Mouse (Mus musculus) MN1 (cell line): ENCODE measurements around the gene Insrr.
"Not testable (repeated sequence)": the region's sequence is repeated elsewhere in the genome, so short reads cannot be mapped to it uniquely, and the experiment has no call there.

Experiments used
- DNase-seq: peaks from one replicate; pipeline ENCODE4 v3.0.0-alpha.2; 2016; ENCODE audit warnings: low spot score

Insrr gene

DNA sequence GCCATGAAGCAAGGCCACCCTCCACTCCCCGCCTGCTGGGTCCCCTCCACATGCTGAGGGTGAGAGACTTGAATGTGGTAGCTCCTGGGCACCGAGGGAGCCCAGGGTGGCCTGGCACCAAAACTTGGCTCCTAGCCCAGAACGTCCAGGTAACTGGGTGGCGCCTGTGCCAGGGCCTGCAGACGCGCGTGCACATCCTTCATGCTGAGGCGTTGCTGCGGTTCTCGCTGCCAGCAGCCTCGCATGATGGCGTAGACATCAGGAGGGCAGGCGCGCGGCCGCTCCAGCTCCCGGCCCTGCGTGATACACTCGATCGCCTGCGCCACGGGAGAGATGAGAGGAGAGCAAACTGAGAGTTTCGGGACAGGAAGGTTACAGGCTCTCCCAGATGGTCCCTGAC lies 18.5 kb upstream of the Insrr start:
- DNase-seq: peak; percentile 37

DNA sequence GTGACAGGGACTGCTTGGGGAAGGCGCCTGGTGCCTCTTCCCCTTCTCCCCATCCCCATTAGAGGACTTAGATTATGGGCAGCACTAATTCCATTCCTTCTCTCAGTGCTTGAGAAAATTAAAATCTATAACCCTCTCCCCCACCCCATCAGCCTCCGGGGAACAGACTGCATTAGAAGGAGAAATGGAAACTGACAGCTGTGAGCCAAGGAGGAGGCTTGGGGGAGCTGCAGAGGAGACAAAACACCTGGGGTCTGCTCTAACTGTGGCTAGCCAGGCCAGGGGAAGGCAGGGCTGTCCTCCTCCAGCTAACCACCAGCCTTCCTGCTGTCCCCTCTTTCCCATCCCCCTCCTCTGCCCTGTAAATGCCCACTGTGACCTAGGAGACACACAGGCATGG lies 17.7 kb upstream of the Insrr start:
- no peak for DNase-seq

DNA sequence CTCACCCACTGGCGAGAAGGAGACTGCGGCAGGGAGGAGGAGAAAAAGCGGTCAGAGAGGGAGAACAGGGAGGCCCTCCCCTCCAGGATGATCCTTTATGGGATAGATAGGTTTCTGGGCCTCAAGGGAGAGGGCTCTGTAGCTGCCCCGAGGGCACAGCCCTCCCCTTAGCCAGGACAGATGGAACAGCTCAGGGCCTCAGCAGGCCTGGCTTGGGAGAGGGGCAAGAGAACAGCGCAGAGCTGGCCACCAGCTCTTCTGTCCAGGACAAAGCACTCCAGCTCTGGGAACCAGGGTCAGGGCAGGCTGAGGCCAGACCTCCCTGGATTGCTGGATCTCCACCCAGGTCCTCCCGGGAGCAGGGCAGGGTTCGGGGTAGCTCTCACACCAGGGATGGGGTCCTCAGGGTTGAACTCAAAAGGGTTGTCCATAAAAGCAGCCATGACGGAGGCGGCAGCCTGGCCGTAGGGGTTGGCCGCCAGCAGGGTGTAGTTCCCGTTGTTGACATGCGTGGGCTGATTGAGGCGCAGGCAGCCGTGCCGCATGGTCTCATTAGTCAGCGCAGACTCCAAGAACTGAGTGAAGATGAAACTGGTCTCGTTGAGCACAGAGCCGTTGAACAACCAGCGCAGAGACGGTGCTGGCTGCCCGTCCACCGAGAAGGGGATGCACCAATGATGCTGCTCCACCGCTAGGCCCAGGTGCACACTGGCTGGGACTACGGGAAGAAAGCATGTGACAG lies 13.3 kb upstream of the Insrr start:
- DNase-seq: no peak

DNA sequence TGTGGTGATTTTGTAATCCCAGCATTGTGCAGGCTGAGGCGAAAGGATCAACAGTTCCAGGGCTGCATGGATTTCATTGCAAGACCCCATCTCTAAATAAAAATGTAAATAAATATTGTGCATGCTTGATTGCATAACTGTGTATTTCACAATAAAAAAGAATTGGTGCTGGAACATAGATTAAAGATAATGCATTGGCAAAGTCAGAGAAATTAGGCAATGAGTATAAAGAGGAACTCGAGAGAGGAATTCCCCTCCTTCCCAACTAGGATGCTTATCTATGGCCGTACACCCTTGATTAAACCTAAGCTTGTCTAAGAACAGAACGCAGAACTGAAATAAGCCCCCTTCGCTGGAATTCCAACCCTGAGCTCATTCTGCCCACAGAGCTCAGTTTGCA lies 11.6 kb upstream of the Insrr start:
- DNase-seq: no peak

DNA sequence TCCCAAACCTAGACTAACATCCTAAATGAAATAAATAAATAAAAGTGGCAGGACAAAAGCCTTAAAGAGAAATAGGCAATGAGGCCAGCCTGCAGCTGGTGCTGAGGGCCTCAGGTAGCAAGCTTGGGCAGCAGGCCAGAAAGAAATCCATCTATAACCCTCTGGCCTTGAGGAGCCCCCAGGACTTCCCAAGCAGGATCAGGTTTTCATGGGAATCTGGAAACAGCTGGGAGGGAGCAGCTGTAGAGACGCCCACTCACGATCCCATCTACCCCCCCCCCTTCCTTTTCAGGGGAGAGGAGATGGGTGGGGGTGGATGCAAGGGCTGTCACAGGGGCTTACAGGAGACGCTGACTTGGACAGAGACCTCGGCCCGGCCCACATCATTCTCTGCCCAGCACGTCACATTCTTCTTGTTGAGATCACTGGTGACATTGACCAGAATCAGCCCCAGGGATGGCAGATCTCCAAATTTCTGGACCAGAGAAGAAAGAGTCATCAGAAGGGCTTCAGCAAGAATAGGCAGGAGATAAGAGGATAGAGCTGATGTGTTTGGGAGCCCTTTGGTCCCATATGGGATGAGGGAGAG lies 11.0 kb upstream of the Insrr start:
- DNase-seq: peak; percentile 92

DNA sequence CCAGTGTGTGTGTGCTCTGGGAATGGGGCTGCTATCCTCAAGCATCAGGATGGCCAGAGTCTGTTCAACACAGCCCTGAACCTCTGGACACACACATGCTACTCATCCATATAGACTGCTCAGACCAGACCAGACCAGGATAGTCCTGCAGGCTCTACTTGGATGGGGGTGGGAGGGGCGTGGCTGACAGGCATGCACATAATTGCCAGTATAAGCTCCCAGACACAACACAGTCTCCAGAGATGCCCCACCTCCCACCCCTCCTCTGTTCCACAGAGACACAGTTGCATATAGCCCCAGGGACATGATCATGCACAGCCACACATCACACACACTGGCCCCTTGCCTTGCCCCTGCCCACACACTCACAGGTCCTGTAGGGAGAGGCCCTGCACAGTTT lies 7.5 kb upstream of the Insrr start:
- peak; percentile 61 for DNase-seq

DNA sequence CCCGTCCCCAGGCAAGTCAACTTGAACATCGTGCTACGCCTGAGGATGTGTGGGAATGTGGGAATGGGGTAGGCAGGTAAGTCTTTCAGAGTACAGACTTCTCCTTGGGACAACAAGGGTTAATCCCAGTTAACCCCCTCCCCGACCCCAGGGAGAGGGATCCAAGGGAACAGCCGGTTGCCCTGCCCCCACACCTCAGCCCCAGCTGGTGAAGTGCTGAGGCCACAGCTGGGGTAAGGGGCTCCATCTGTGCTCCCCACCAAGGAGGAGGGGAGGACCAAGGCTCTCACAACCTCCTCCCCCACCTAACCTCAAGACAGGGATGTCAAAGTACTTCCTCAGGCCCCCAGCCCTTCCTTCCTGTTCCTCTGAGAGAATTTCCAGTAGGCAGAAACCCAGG lies 7.0 kb upstream of the Insrr start:
- DNase-seq: no peak

DNA sequence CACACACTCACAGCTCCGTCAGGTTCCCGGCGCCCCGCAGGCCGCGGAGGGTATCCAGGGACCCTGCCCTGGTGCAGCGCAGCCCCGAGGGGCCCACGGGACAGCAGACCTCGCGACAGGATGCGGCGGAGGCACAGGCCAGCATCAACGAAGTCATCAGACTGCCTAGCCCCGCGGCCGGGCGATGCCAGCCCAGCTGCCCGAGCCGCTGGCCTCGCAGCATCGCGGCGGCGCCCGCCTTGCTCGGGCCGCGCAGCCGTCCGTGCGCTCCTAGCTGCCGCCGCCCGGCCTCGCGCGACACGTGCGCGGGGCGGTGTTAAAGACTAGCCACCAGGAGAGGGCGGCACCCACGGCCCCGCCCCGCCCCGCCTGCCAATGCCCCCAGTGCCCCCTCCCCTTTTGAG lies 1.8 kb upstream of the Insrr start, which contains the start of gene Ntrk1:
Gene Ntrk1, minus strand, starts transcription at position 241 of the 404 bp plus-strand sequence.
- DNase-seq: peak; percentile 84

DNA sequence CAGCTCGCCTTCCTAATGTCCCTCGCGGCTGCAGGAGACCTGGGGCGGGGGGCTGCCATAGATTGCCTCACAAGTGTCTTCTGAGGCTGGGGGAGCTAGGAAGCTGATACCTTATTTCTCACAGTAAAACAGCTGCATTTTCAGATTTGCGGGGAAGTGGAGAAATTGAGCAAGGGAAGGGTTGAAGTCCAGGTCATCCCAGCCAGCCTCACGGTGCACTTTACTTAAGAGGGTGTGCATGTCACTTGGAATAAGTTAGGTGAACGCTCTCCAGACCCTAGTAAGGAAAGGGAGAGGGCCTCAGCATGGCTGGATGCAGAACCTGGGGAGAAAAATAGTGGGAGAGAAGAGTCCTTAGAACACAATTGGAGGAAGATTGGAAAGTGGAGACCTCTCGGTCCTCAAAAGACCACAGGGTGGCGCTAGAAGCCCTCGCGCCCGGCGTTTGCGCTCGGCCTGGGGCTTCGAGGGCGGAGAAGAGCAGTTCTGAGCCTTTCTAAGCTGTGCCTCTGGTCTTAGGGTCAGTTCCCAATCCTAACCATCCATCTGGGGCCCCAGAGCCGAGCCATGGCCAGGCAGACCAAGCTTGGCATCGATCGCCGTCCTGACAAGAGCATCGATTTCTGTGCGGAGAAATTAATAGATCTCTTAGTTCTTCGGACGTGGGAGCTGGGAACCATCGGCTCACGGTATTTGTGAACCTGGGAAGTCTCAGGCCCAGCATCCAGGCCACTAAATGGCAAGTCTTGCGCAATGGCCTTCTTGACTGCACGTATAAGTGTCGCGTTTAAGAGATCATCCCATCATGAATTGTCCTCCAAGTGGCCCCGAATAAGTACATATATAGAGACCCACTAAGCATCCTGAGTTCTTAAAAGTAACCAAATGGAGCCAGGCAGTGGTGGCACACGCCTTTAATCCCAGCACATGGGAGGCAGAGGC lies 1.1 kb upstream of the Insrr start:
- peak; percentile 93 for DNase-seq

DNA sequence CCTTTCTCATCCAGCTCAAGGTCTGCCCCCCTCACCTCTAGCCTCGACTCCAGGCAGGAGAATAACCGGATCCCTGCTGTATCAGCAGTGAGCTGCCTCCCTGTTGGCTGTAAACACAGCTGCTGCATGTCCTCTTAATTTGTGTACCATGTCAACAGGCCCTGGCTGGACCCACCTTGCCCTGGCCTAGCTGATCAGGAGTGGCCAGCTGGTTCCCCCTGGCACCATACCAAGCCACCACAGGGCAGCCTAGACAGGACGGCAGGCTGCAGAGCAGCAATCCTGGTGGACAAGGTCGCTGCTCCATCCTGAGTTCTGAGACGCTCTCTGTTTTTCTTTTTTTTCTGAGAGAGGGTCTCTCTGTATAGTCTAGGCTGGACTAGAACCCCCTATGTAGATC lies 4.9 kb downstream of the Insrr start:
- DNase-seq: peak; percentile 79

DNA sequence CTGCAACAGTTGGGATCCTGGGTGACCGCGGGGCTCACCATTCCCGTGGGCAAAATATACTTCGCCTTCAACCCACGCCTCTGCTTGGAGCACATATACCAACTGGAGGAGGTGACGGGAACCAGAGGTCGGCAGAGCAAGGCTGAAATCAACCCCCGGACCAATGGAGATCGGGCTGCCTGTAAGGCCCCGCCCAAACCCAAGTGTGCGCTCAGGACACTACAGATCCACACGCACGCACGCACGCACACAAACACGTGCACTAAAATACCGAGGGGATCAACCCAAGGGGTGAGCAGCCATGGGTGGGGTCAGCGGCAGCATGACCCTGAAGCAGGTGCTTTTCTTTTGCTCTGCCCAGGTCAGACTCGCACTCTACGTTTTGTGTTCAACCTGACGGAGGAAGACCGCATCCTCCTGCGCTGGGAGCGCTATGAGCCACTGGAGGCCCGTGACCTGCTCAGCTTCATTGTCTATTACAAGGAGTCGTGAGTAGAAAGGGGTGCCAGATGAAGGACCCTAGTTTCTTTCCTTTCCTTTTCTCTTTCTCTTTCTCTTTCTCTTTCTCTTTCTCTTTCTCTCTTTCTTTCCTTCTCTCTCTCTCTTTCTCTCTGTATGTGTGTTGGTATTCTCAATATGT lies 7.4 kb downstream of the Insrr start:
- DNase-seq: no peak

DNA sequence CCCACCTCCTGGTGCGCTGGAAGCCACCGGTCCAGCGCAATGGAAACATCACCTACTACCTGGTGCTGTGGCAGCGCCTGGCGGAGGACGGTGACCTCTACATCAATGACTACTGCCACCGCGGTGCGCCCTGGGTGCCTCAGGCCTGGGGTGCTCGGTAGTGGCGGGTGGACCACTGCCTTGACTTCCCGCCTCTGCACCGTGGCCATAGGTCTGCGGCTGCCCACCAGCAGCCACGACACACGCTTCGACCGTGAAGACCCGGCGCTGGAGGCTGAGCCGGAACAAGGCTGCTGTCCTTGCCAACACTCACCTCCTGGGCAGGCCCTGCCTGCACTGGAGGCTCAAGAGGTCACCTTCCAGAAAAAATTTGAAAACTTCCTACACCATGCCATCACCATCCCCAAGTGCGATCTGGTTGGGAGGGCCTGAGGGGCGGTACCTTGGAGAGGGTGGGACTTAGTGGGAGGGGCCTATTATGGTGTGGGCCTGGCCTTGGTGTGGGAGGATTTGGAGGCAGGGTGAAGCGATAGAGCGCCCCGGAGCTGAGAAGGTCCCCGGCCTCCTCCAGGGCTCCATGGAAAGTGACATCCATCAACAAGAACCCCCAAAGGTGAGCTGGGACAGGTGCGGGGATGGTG lies 12.7 kb downstream of the Insrr start:
- DNase-seq: no peak

DNA sequence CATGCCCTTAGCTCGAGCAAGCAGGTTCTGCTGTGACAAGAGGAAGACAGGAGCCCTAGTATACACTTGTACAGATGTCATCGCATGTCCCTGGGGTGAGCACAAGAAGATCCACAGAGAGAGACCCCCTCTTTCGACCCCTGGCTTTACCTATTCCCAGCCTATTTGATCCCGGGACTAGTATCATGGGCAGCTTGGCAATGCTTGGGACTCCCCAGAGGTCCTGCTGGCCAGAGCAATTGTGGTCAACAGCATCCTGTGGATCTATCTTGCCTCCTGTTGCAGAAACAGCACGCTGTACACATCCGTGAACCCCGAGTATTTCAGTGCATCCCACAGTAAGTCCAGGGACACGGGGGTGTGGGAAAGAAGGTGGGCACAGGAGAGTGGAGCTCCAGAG lies 14.5 kb downstream of the Insrr start:
- DNase-seq: no peak

DNA sequence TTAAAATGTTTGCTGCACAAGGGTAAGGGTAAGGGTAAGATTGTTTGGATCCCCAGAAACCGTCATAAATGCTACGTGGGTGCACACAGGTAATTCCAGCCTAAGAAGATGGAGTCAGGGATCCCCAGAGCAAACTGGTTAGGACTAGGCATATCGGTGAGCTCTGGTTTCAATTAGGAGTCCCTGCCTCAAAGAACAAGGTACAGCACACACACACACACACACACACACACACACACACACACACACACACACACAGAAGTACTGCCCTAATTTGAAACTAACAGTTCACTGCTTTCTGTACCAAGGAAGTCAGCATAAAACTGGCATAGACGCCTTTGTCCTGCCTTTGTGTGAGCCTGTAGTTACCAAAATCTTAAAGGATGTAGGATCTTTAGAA lies 15.7 kb downstream of the Insrr start:
- peak; percentile 40 for DNase-seq

DNA sequence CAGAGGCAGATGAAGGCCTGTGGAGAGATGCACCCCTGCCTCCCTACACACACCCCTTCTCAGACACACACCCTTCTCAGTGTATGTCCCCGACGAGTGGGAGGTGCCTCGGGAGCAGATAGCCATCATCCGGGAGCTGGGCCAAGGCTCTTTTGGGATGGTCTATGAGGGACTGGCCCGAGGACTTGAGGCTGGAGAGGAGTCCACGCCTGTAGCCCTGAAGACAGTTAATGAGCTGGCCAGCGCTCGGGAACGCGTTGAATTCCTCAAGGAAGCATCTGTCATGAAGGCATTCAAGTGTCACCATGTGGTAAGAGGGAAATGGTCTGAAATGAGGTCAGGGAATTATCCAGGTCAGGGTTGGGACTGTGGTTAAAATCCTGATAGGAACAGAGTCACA lies 16.1 kb downstream of the Insrr start:
- DNase-seq: peak; percentile 75

DNA sequence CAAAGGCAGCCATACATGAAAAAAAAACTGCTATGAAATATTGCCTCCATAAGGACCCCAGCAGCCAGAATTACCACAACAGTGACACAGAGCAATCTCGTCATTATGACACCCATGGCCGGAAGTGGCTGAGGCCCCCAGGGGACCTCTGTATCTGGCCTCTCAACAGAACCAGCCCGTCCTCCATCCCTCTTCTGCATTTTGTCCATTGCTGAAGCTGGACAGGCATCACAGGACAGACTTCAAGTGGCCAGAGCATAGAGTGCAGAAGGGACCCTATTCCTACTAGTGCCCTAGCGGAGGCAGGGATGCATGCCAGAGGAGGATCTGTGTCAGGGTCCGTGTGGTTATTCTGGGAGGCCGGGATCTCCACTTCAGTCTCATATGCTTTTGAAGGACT lies 19.4 kb downstream of the Insrr start:
- DNase-seq: peak; percentile 60

DNA sequence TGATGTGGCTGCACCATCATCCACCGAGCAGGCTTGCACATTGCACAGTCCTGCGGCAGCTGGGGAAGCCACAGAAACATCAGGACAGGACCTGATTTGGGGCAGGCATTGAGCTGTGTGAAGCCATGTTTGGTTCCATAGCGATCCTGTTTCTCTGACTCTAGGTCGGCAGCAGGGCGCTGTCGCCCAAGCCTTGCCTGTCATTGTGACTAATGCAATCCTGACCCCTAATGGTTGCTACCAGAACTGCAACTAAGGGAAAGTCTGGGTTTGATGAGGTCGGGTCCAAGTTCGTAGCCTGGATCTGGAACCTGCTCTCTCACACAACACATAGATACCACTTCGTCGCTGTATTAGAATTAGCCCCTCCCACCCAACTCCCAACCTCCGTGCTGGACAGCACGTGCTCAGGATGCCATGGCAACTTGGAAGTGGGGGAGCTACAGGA lies 19.9 kb downstream of the Insrr start:
- peak; percentile 93 for DNase-seq

DNA sequence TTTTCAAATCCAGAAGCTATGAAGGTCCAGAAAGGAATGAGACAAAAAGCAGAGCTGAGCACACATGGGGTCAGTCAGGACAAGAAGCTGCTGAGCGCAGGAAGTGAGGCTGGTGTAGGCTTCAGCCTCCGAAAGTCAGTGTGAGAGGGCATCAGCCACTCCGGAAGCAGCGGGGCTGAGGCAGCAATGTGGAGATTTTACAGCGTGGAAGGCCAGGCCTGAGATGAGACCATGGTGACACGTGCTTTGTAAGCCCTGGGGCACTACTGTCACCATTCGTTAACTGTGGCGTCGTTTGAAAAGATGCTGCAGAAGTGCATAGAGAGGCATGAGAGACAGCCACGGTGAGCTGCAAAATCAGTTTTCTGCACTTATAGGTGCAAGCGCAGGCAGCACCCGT lies 21.5 kb downstream of the Insrr start:
- DNase-seq: no peak

DNA sequence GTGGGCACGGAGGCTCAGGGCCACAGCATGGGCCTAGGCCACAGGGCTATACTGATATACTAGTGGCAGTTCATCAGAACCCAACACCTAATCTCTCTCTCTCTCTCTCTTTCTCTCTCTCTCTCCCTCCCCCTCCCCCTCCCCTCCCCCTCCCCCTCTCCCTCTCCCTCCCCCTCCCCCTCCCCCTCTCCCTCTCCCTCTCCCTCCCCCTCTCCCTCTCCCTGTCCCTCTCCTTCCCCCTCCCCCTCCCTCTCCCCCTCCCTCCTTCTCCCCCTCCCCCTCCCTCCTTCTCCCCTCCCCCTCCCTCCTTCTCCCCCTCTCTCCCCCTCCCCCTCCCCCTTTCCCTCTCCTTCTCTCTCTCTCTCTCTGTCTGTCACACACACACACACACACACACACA lies 27.5 kb downstream of the Insrr start, which contains the start of gene Pear1:
Gene Pear1, minus strand, starts transcription at position 101 of the 400 bp plus-strand sequence.
- DNase-seq: not testable (repeated sequence)

DNA sequence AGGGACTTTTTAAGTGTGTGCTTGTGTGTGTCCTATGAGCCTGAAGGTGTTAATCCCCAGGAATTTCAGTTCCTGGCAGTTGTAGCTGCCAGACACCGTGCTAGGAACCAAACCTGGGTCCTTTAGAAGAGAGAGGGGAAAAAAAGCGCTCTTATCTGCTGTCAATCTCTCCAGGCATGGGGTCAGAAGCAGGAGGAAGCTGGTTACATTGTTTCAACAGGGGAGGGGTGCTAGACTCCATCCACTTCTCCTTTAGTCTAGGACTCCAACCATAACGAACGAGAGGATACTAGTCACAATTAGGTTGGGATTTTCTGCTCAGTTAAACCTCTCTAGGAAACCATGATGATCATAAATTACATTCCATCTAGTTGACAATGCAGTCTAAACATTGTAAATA lies 31.7 kb downstream of the Insrr start:
- no peak for DNase-seq

DNA sequence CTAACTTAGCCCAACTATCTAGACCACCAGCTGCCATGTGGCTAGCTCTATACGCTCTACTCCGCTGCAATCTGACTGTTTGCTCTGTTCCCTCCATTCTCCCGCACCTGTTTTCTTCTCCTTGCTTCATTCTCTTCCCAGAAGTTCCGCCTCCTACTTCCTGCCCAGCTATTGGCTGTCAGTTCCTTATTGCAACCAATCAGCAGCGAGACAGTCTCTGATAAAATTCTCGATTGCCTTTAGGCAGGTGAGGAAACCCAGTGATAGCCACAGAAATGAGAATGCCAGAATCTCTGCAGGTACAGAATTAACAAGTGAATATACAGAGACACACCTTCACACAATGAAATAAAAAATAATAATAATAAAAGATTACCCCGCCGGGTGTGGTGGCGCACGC lies 32.3 kb downstream of the Insrr start:
- DNase-seq: no peak
